Mouse (Mus musculus): ENCODE measurements at regions not wholly inside any gene's neighbourhood (a gene's known extent, or its start where the extent isn't known, plus 50 kb on each side); places are given as distances from the start of the nearest gene placed in this dataset.

GRCm38 (mm10) chr12:70732591-70732990, 92.7 kb upstream of the Frmd6 start:
- Histone ChIP-seq H3K27me3 (ENCODE audit: control insufficient read depth, insufficient read depth, low read length) (no peaks in the 10 kb centered on the region), H3K36me3 (ENCODE audit: control insufficient read depth, insufficient read depth, low read length) (no peaks in the 10 kb centered on the region), H3K4me3 (replicated peaks; ENCODE audit: low read length) (no peak overlapping the region), H3K9me3 (ENCODE audit: control insufficient read depth, low read length) (no peaks in the 10 kb centered on the region), H3K4me2 (replicated peaks; ENCODE audit: low read depth, low read length, severe bottlenecking) (no peak overlapping the region), H3K9ac (ENCODE audit: low read depth, low read length, severe bottlenecking) (no peak overlapping the region), H3K27ac (replicated peaks; ENCODE audit: low read depth, low read length) (no peak overlapping the region), H3K4me1 (ENCODE audit: control insufficient read depth, insufficient read depth, low read length) (no peaks in the 10 kb centered on the region; the same call in 1 of the 2 replicates)
- DNase-seq (ENCODE audit: low spot score) (no peak), ATAC-seq (ENCODE audit: low FRiP score, low read depth) (no peak)
- no peak for TF ChIP-seq POLR2A (IDR thresholded peaks at IDR 0.05; ENCODE audit: borderline replicate concordance, extremely low read depth, insufficient read depth, insufficient read length)
- WGBS, result 93% methylated on average over 3 of the region's 3 CpGs

- H3K36me3 ChIP-seq (ENCODE audit: control insufficient read depth, insufficient read depth, low read length), result no peaks in the 10 kb centered on the region
- no peak overlapping the region for H3K27ac ChIP-seq (replicated peaks; ENCODE audit: low read depth, low read length)
- DNase-seq (ENCODE audit: low spot score) (no peak), ATAC-seq (ENCODE audit: low FRiP score, low read depth) (no peak)
- H3K4me1 ChIP-seq (ENCODE audit: control insufficient read depth, insufficient read depth, low read length), result no peaks in the 10 kb centered on the region
- no peak overlapping the region for H3K9ac ChIP-seq (ENCODE audit: low read depth, low read length, severe bottlenecking)
- H3K9me3 ChIP-seq (ENCODE audit: control insufficient read depth, low read length), result no peaks in the 10 kb centered on the region
- no peak overlapping the region for H3K4me3 ChIP-seq (replicated peaks; ENCODE audit: low read length)
- 72% methylated on average over 3 of the region's 3 CpGs for WGBS
- no peaks in the 10 kb centered on the region for H3K27me3 ChIP-seq (ENCODE audit: control insufficient read depth, insufficient read depth, low read length)
- no peak overlapping the region for H3K4me2 ChIP-seq (replicated peaks; ENCODE audit: low read depth, low read length, severe bottlenecking)
- no peak for TF ChIP-seq POLR2A (IDR thresholded peaks at IDR 0.05; ENCODE audit: borderline replicate concordance, extremely low read depth, insufficient read depth, insufficient read length)
These were observed 86.8 kb upstream of the Frmd6 start for GRCm38 (mm10) chr12:70738554-70738953.

DNA sequence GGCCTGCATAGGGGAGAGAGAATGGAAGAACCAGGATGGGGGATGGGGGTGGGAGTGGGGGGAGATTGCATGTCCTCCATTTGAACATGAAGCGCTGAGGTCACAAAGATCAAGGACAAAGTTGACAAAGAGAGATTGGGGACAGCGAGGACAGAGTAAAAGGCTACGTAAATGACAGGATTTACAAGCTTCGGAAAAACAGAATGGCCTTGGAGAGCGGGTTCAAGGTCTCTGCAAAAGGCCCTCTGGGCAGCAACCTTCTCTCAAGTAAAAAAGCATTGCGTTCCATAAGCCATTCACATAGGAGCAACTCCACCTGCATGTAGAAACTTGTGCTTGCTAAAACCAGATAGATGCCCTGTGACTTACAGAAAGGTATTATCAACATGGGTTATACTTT, 86.0 kb upstream of the Frmd6 start:
- Histone ChIP-seq H3K4me1 (ENCODE audit: control insufficient read depth, insufficient read depth, low read length) (no peaks in the 10 kb centered on the region), H3K4me2 (replicated peaks; ENCODE audit: low read depth, low read length, severe bottlenecking) (no peak overlapping the region), H3K27me3 (ENCODE audit: control insufficient read depth, insufficient read depth, low read length) (no peaks in the 10 kb centered on the region), H3K36me3 (ENCODE audit: control insufficient read depth, insufficient read depth, low read length) (no peaks in the 10 kb centered on the region), H3K27ac (replicated peaks; ENCODE audit: low read depth, low read length) (no peak overlapping the region), H3K9me3 (ENCODE audit: control insufficient read depth, low read length) (no peaks in the 10 kb centered on the region), H3K4me3 (replicated peaks; ENCODE audit: low read length) (no peak overlapping the region), H3K9ac (ENCODE audit: low read depth, low read length, severe bottlenecking) (no peak overlapping the region)
- 76% methylated on average over 6 of the region's 6 CpGs for WGBS
- ATAC-seq (ENCODE audit: low FRiP score, low read depth) (no peak), DNase-seq (ENCODE audit: low spot score) (no peak)
- no peak for TF ChIP-seq POLR2A (IDR thresholded peaks at IDR 0.05; ENCODE audit: borderline replicate concordance, extremely low read depth, insufficient read depth, insufficient read length)

- Histone ChIP-seq H3K4me3 (replicated peaks; ENCODE audit: low read length) (no peak overlapping the region), H3K4me1 (ENCODE audit: control insufficient read depth, insufficient read depth, low read length) (no peaks in the 10 kb centered on the region), H3K4me2 (replicated peaks; ENCODE audit: low read depth, low read length, severe bottlenecking) (no peak overlapping the region), H3K9ac (ENCODE audit: low read depth, low read length, severe bottlenecking) (no peak overlapping the region), H3K27ac (replicated peaks; ENCODE audit: low read depth, low read length) (no peak overlapping the region), H3K36me3 (ENCODE audit: control insufficient read depth, insufficient read depth, low read length) (no peaks in the 10 kb centered on the region), H3K9me3 (ENCODE audit: control insufficient read depth, low read length) (no peaks in the 10 kb centered on the region), H3K27me3 (ENCODE audit: control insufficient read depth, insufficient read depth, low read length) (no peaks in the 10 kb centered on the region)
- DNase-seq (ENCODE audit: low spot score), result no peak
- TF ChIP-seq POLR2A (IDR thresholded peaks at IDR 0.05; ENCODE audit: borderline replicate concordance, extremely low read depth, insufficient read depth, insufficient read length), result no peak
- ATAC-seq (ENCODE audit: low FRiP score, low read depth), result no peak
- 50% methylated on average over 7 of the region's 7 CpGs for WGBS
These were observed 85.5 kb upstream of the Frmd6 start for GRCm38 (mm10) chr12:70739766-70740165.

DNA sequence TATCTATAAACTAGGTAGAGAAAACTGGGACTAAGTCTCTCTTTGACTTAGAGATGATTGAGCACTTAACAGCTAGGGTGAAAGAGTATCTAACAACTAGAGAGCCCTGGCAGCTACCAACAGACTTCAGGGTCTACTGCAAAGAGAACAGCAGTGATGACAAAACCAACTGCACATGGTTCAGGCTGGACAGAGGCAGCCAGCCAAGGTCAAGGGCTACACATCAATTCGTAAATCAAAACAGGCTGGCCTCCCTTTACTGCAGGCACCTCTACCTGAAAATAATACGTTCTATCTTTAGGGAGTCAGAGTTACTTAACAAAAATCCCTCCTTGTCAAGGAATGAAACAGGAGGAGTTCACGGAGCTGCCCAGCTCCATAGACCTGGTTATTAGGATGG, 82.5 kb upstream of the Frmd6 start:
- H3K4me3 ChIP-seq (replicated peaks; ENCODE audit: low read length), result no peak overlapping the region
- no peak for TF ChIP-seq POLR2A (IDR thresholded peaks at IDR 0.05; ENCODE audit: borderline replicate concordance, extremely low read depth, insufficient read depth, insufficient read length)
- no peaks in the 10 kb centered on the region for H3K9me3 ChIP-seq (ENCODE audit: control insufficient read depth, low read length)
- DNase-seq (ENCODE audit: low spot score) (no peak), ATAC-seq (ENCODE audit: low FRiP score, low read depth) (no peak)
- H3K27ac ChIP-seq (replicated peaks; ENCODE audit: low read depth, low read length), result no peak overlapping the region
- H3K27me3 ChIP-seq (ENCODE audit: control insufficient read depth, insufficient read depth, low read length), result no peaks in the 10 kb centered on the region
- WGBS, result 44% methylated on average over 3 of the region's 3 CpGs
- H3K4me1 ChIP-seq (ENCODE audit: control insufficient read depth, insufficient read depth, low read length), result no peaks in the 10 kb centered on the region
- H3K4me2 ChIP-seq (replicated peaks; ENCODE audit: low read depth, low read length, severe bottlenecking), result no peak overlapping the region
- H3K9ac ChIP-seq (ENCODE audit: low read depth, low read length, severe bottlenecking), result no peak overlapping the region
- no peaks in the 10 kb centered on the region for H3K36me3 ChIP-seq (ENCODE audit: control insufficient read depth, insufficient read depth, low read length)

DNA sequence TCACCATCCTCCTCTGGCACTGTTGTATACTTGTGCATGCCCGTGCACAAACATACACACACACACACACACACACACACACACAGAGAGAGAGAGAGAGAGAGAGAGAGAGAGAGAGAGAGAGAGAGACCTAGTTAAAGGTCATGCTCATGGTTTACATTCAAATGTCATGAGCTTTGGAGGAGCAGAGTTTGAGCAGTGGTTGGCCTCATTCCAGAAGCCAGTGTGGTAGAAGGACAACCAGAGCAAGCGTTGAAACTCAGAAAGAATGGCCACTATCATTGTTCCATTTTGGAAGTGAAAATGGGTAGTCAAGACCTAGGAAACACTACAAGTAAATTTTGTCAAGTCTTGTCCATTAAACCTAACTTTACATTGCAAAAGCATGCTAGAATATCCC, 79.6 kb upstream of the Frmd6 start:
- Histone ChIP-seq H3K27ac (replicated peaks; ENCODE audit: low read depth, low read length) (no peak overlapping the region), H3K27me3 (ENCODE audit: control insufficient read depth, insufficient read depth, low read length) (no peaks in the 10 kb centered on the region), H3K4me3 (replicated peaks; ENCODE audit: low read length) (no peak overlapping the region), H3K36me3 (ENCODE audit: control insufficient read depth, insufficient read depth, low read length) (no peaks in the 10 kb centered on the region), H3K4me2 (replicated peaks; ENCODE audit: low read depth, low read length, severe bottlenecking) (no peak overlapping the region), H3K9me3 (ENCODE audit: control insufficient read depth, low read length) (no peaks in the 10 kb centered on the region), H3K9ac (ENCODE audit: low read depth, low read length, severe bottlenecking) (no peak overlapping the region), H3K4me1 (ENCODE audit: control insufficient read depth, insufficient read depth, low read length) (peaks cover 4% of the 10 kb centered on the region)
- TF ChIP-seq POLR2A (IDR thresholded peaks at IDR 0.05; ENCODE audit: borderline replicate concordance, extremely low read depth, insufficient read depth, insufficient read length), result no peak
- ATAC-seq (ENCODE audit: low FRiP score, low read depth) (no peak), DNase-seq (ENCODE audit: low spot score) (no peak)
- 86% methylated on average over 2 of the region's 2 CpGs for WGBS

Measured in limb, embryonic 14.5 days (tissue).